Mouse (Mus musculus): Measurements from ENCODE around the gene Birc6. TPM values are rescaled to one million over a fixed set of nuclear protein-coding genes. Genes with fewer than 3 reads are reported as not detected.

The Birc6 gene
- 41.2 TPM for polyA plus RNA-seq (2017; shearing (Covaris generic))

GRCm38 (mm10) chr17:74527729-74528607 is at the start of gene Birc6:
Gene Birc6, plus strand, starts transcription at chr17:74528295.

GRCm38 (mm10) chr17:74489024-74489900 is 38.8 kb upstream of the Birc6 start, which contains the start of gene Yipf4:
Gene Yipf4, plus strand, starts transcription at chr17:74489493.

GRCm38 (mm10) chr17:74717618-74718151 is 189.6 kb downstream of the Birc6 start, which contains the start of gene Ttc27:
Gene Ttc27, plus strand, starts transcription at chr17:74717732.

Other genes with a start within 250 kb of the Birc6 start
- 46.1 TPM for gene Memo1, start 232.8 kb upstream of the Birc6 start, polyA plus RNA-seq (2017; shearing (Covaris generic))
- gene Dpy30, start 204.4 kb upstream of the Birc6 start, polyA plus RNA-seq (2017; shearing (Covaris generic)) = 128 TPM
- gene Spast, start 189.3 kb upstream of the Birc6 start, polyA plus RNA-seq (2017; shearing (Covaris generic)) = 5.0 TPM
- gene Slc30a6, start 132.7 kb upstream of the Birc6 start, polyA plus RNA-seq (2017; shearing (Covaris generic)) = 44.5 TPM
- gene Nlrc4, start 69.2 kb upstream of the Birc6 start, polyA plus RNA-seq (2017; shearing (Covaris generic)) = 1.2 TPM
- 13.5 TPM for gene Yipf4, start 38.8 kb upstream of the Birc6 start, polyA plus RNA-seq (2017; shearing (Covaris generic))
- 41.0 TPM for gene Ttc27, start 189.4 kb downstream of the Birc6 start, polyA plus RNA-seq (2017; shearing (Covaris generic))